Mouse (Mus musculus) embryonic facial prominence, embryonic 13.5 days (tissue): ENCODE measurements around the gene Cnih2. TPM values are rescaled to one million over a fixed set of nuclear protein-coding genes. Genes with fewer than 3 reads are reported as not detected.
"Not testable (repeated sequence)": the region's sequence is repeated elsewhere in the genome, so short reads cannot be mapped to it uniquely, and the experiment has no call there.

ENCODE experiments used
- ATAC-seq: fragments of 200-750 bp; cut with Nextera tagmentation; 2 replicates; pipeline ENCODE4 v1.8.0; 2017; ENCODE audit warnings: low read depth; ENCODE audit not compliant: insufficient number of reproducible peaks, insufficient read depth, low FRiP score, low TSS enrichment
- H3K27ac ChIP-seq: fragments of 300-500 bp; sonication (generic); 2 replicates; pipeline ENCODE4 v1.5.1; 2015; ENCODE audit warnings: moderate library complexity, mild to moderate bottlenecking, inconsistent platforms
- H3K27me3 ChIP-seq: fragments of 300-500 bp; sonication (generic); 2 replicates; pipeline ENCODE4 v1.6.1; 2015; ENCODE audit warnings: mild to moderate bottlenecking, inconsistent platforms
- H3K36me3 ChIP-seq: fragments of 300-500 bp; sonication (generic); 2 replicates; pipeline ENCODE4 v1.6.1; 2015; ENCODE audit warnings: mild to moderate bottlenecking, inconsistent platforms
- H3K4me1 ChIP-seq: fragments of 300-500 bp; sonication (generic); 2 replicates; pipeline ENCODE4 v1.6.1; 2015; ENCODE audit warnings: inconsistent platforms
- H3K4me2 ChIP-seq: fragments of 300-500 bp; sonication (generic); 2 replicates; pipeline ENCODE4 v1.6.1; 2015; ENCODE audit warnings: moderate library complexity, mild to moderate bottlenecking, inconsistent platforms
- H3K4me3 ChIP-seq: fragments of 300-500 bp; sonication (generic); 2 replicates; pipeline ENCODE4 v1.5.1; 2015; ENCODE audit warnings: mild to moderate bottlenecking, inconsistent platforms
- H3K9ac ChIP-seq: fragments of 300-500 bp; sonication (generic); 2 replicates; pipeline ENCODE4 v1.6.1; 2015; ENCODE audit warnings: mild to moderate bottlenecking, inconsistent platforms
- H3K9me3 ChIP-seq: fragments of 300-500 bp; sonication (generic); 2 replicates; pipeline ENCODE4 v1.6.1; 2016; ENCODE audit warnings: inconsistent platforms
- WGBS: fragments of 180-500 bp; shearing (Covaris S2); methylation state at CpG from one replicate; pipeline ENCODE4 v1.1.7; 2015; ENCODE audit warnings: mixed read lengths; 5-methylcytosine and 5-hydroxymethylcytosine counted together
- polyA plus RNA-seq: library from polyadenylated mRNA; unstranded; fragments of >200 nt; fragmentation: Nextera tagmentation; extraction: Ambion mirVana; gene quantifications from 2 replicates; pipeline ENCODE4 v1.2.1, GENCODE M21; 2015

Cnih2 gene
- polyA plus RNA-seq, 1 experiment from 2014 or later, result 60.1 TPM

- peaks cover 50% of the 10 kb centered on the region for H3K4me1 ChIP-seq
- H3K27ac ChIP-seq, result no peak overlapping the region
- H3K9ac ChIP-seq, result no peak overlapping the region
- no peaks in the 10 kb centered on the region for H3K27me3 ChIP-seq
- no peak overlapping the region for H3K4me2 ChIP-seq
- no peak overlapping the region for H3K4me3 ChIP-seq
- H3K36me3 ChIP-seq, result peaks cover 38% of the 10 kb centered on the region
- H3K9me3 ChIP-seq, result no peaks in the 10 kb centered on the region
- 88% methylated on average over 10 of the region's 10 CpGs for WGBS
- ATAC-seq, result no peak
Measured at GRCm38 (mm10) chr19:5092083-5092482, 6.2 kb downstream of the Cnih2 start.

GRCm38 (mm10) chr19:5089324-5089723 is 9.0 kb downstream of the Cnih2 start:
- Histone ChIP-seq H3K36me3 (peaks cover 38% of the 10 kb centered on the region), H3K9me3 (no peaks in the 10 kb centered on the region), H3K4me1 (peaks cover 36% of the 10 kb centered on the region), H3K27me3 (peaks cover 22% of the 10 kb centered on the region), H3K27ac (no peak overlapping the region), H3K4me2 (peak overlapping the region; percentile 90), H3K9ac (peak overlapping the region; percentile 84), H3K4me3 (peak overlapping the region; percentile 79)
- WGBS, result 89% methylated on average over 4 of the region's 4 CpGs
- ATAC-seq, result no peak

DNA sequence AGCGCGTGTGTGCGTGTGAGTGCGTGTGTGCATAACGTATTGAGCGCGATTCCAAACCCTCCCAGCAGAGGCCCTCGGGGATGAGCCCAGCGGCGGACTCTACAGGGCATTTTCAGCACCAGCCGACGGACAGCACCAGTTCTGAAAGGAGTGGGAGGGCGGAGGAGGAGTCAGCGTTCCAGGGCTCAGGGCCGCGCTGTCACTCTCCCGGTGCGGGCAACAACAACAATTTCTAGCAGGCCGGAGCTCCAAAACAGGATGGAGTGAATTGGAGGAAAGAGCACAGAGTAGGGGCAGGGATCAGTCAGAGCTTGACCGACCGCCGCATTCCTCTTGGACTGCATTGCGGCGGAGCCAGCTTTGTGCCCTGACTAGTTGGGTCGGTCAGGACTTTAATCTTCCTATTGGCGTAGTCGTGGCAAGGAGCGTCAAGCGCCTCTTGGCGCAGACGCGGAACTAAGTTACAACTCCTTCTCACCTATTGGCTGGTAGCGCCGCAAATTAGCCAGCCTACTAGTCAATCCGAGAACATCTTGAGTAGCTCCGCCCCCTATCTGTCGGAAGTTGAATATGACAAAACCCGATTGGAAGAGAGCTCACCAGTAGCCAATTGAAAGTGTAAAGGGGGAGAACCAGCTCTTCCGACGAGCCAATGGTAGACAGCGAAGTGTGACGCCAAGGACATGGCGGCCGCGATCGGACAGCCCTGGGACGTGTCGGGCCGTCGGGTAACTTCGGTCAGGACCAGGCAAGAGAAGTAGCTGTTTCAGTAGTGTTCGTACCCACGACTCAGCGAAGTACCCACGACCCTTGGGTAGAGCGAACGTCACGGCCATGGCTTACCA is 10.2 kb downstream of the Cnih2 start, which contains the start of gene Yif1a:
Yif1a (plus strand) TSS at position 655 of the 845 bp plus-strand sequence.
- Histone ChIP-seq H3K27ac (peak within 1 kb of the TSS; percentile 82), H3K27me3 (peaks cover 35% of the 10 kb centered on the region), H3K4me2 (peak within 1 kb of the TSS; percentile 90), H3K9ac (peak within 1 kb of the TSS; percentile 84), H3K4me1 (peaks cover 26% of the 10 kb centered on the region), H3K9me3 (no peaks in the 10 kb centered on the region), H3K36me3 (peaks cover 31% of the 10 kb centered on the region), H3K4me3 (peak within 1 kb of the TSS; percentile 79)
- peak; percentile 87 for ATAC-seq
- WGBS, result under 1% methylated on average over 58 of the region's 58 CpGs

GRCm38 (mm10) chr19:5086533-5086932 is 11.8 kb downstream of the Cnih2 start:
- not testable (repeated sequence) for ATAC-seq
- WGBS, result 52% methylated on average over 4 of the region's 4 CpGs
- H3K27me3 ChIP-seq, result peaks cover 50% of the 10 kb centered on the region

GRCm38 (mm10) chr19:5085145-5085863 is 13.0 kb downstream of the Cnih2 start, which contains the start of gene Tmem151a:
Tmem151a (minus strand) TSS chr19:5085531.
- H3K27me3 ChIP-seq, result peaks cover 63% of the 10 kb centered on the region
- no peak within 1 kb of the TSS for H3K27ac ChIP-seq
- peak within 1 kb of the TSS; percentile 53 for H3K4me3 ChIP-seq
- under 1% methylated on average over 69 of the region's 69 CpGs for WGBS
- H3K36me3 ChIP-seq, result peaks cover 5% of the 10 kb centered on the region
- peak within 1 kb of the TSS; percentile 93 for H3K4me2 ChIP-seq
- peaks cover 26% of the 10 kb centered on the region for H3K4me1 ChIP-seq
- H3K9me3 ChIP-seq, result no peaks in the 10 kb centered on the region
- no peak for ATAC-seq
- peak within 1 kb of the TSS; percentile 66 for H3K9ac ChIP-seq

More at GRCm38 (mm10) chr19:5086533-5086932, 11.8 kb downstream of the Cnih2 start:
- not testable (repeated sequence) for H3K9ac ChIP-seq, H3K4me3 ChIP-seq, H3K27ac ChIP-seq, H3K4me2 ChIP-seq, H3K9me3 ChIP-seq
- H3K36me3 ChIP-seq, result peaks cover 16% of the 10 kb centered on the region
- H3K4me1 ChIP-seq, result peaks cover 26% of the 10 kb centered on the region

GRCm38 (mm10) chr19:5084834-5085144 is 13.5 kb downstream of the Cnih2 start:
- Histone ChIP-seq H3K36me3 (peaks cover 1% of the 10 kb centered on the region), H3K27me3 (peaks cover 68% of the 10 kb centered on the region), H3K9ac (peak overlapping the region; percentile 66), H3K4me2 (peak overlapping the region; percentile 93), H3K4me3 (peak overlapping the region; percentile 53), H3K4me1 (peaks cover 26% of the 10 kb centered on the region), H3K9me3 (no peaks in the 10 kb centered on the region), H3K27ac (no peak overlapping the region)
- ATAC-seq, result no peak
- WGBS, result 5% methylated on average over 15 of the region's 15 CpGs

- Histone ChIP-seq H3K27ac (no peak overlapping the region), H3K4me1 (peaks cover 23% of the 10 kb centered on the region), H3K27me3 (peaks cover 69% of the 10 kb centered on the region), H3K4me3 (peak overlapping the region; percentile 53; the same call in 1 of the 2 replicates), H3K9ac (no peak overlapping the region), H3K4me2 (peak overlapping the region; percentile 93), H3K36me3 (no peaks in the 10 kb centered on the region), H3K9me3 (no peaks in the 10 kb centered on the region)
- no peak for ATAC-seq
- WGBS, result 66% methylated on average over 3 of the region's 3 CpGs
Measured at GRCm38 (mm10) chr19:5083961-5084833, 14.1 kb downstream of the Cnih2 start.

- H3K9ac ChIP-seq, result no peak overlapping the region
- peaks cover 18% of the 10 kb centered on the region for H3K4me1 ChIP-seq
- no peak overlapping the region for H3K4me2 ChIP-seq
- no peaks in the 10 kb centered on the region for H3K36me3 ChIP-seq
- no peak overlapping the region for H3K27ac ChIP-seq
- H3K4me3 ChIP-seq, result no peak overlapping the region
- WGBS, result 73% methylated on average over 24 of the region's 24 CpGs
- H3K9me3 ChIP-seq, result no peaks in the 10 kb centered on the region
- H3K27me3 ChIP-seq, result peaks cover 69% of the 10 kb centered on the region
- ATAC-seq, result no peak
Measured at GRCm38 (mm10) chr19:5082596-5082995, 15.7 kb downstream of the Cnih2 start.

DNA sequence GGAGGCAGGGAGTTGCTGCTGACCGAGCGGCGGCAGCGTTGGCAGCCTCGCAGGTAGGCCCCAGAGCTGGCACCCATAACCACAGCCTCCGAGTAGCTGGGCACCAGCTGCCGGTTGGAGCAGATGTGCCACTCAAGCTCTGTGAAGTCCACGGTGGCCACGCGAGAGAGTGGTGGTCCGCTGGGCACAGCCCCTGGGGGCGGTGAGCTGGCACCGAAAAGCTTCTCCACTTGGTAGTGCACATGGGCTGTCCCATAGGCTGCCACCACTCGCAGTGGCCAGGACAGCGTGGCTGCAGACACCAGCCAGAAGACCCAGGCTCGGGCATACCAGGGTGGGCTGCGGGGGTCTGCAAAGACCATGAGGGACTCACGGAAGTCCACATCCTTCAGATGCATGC is 16.3 kb downstream of the Cnih2 start:
- ATAC-seq, result no peak
- Histone ChIP-seq H3K9me3 (no peaks in the 10 kb centered on the region), H3K27me3 (peaks cover 69% of the 10 kb centered on the region), H3K9ac (no peak overlapping the region), H3K27ac (no peak overlapping the region), H3K4me1 (peaks cover 13% of the 10 kb centered on the region), H3K4me3 (no peak overlapping the region), H3K36me3 (no peaks in the 10 kb centered on the region), H3K4me2 (no peak overlapping the region)
- 70% methylated on average over 18 of the region's 18 CpGs for WGBS

- no peaks in the 10 kb centered on the region for H3K4me1 ChIP-seq
- no peaks in the 10 kb centered on the region for H3K9me3 ChIP-seq
- no peaks in the 10 kb centered on the region for H3K36me3 ChIP-seq
- H3K27ac ChIP-seq, result no peak overlapping the region
- H3K27me3 ChIP-seq, result peaks cover 49% of the 10 kb centered on the region
- H3K9ac ChIP-seq, result no peak overlapping the region
- ATAC-seq, result no peak
- H3K4me2 ChIP-seq, result no peak overlapping the region
- no peak overlapping the region for H3K4me3 ChIP-seq
- 81% methylated on average over 1 of the region's 1 CpGs for WGBS
Measured at GRCm38 (mm10) chr19:5079279-5079678, 19.0 kb downstream of the Cnih2 start.

DNA sequence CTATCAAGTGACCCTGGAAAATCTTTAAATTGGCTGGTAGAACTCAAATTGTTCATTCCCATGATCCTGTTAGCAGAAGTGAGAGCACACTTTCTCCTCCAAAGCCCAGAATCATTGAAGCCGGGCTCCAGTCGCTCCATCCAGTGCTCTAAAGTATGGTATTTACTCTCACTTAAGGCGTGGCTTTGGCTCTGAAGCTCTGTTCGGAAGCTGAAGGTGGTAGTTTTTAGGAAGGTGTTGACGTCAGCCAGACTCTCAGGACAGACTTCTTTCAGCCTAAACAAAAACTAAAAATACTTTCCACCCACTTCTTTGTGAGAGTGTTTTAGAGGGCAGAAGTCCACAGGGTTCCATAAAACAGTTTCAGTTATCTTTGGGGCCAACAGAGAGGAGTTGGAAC is 24.8 kb downstream of the Cnih2 start:
- ATAC-seq, result no peak
- Histone ChIP-seq H3K4me3 (0 out of 2 replicates have a peak overlapping the region, but pooled peaks have one; percentile 78), H3K9me3 (no peaks in the 10 kb centered on the region), H3K27ac (peak overlapping the region; percentile 99; the same call in 1 of the 2 replicates), H3K9ac (0 out of 2 replicates have a peak overlapping the region, but pooled peaks have one; percentile 11), H3K27me3 (peaks cover 12% of the 10 kb centered on the region), H3K4me1 (peaks cover 44% of the 10 kb centered on the region), H3K4me2 (peak overlapping the region; percentile 74), H3K36me3 (no peaks in the 10 kb centered on the region)
- WGBS, result 32% methylated on average over 5 of the region's 5 CpGs
